In the genomic region with DNA sequence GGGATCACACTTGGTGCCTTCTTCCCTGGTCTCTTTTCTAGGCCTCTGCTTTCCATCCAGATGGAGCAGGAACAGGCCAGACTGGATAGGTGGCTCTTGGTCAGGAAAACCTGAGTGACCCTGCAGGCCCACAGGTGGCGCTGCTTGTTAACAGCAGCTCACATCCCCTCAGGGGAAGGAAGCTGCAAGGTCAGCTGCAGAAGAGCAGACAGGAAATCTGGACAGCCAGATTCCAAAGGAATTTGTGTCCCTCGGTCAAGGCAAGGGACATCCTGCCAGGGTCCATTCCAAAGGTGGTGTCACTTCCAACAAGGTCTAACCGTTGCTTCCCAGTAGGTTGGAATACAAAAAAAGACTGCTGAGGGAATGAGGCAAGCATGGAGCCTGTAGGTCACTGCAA, we compare ENCODE assay signal across 8 mouse cellular contexts. TPM values are rescaled to one million over a fixed set of nuclear protein-coding genes. Genes with fewer than 3 reads are reported as not detected.
A peak's percentile ranks its signal among the peaks of the same experiment; 100 is the strongest.
DNase-seq lines count a peak whose midpoint lies in the region; ATAC-seq and TF ChIP-seq lines count a peak whose summit lies in the region.

No protein-coding gene starts in this region.

- no peak overlapping the region for H3K9ac ChIP-seq in hindbrain, embryonic 12.5 days
- no peak overlapping the region for H3K9ac ChIP-seq in liver, embryonic 16.5 days (ENCODE audit: low read depth, low read length)

- peaks cover 10% of the 10 kb centered on the region for H3K36me3 ChIP-seq in hindbrain, embryonic 10.5 days
- 0 out of 2 replicates have a peak, but pooled peaks cover 3% of the 10 kb centered on the region for H3K36me3 ChIP-seq in hindbrain, embryonic 12.5 days
- H3K36me3 ChIP-seq in liver, embryonic 16.5 days (ENCODE audit: control insufficient read depth, insufficient read depth), result no peaks in the 10 kb centered on the region

- no peak overlapping the region for H3K4me2 ChIP-seq in hindbrain, embryonic 12.5 days (replicated peaks)
- H3K4me2 ChIP-seq in liver, embryonic 16.5 days (ENCODE audit: low read depth, low read length), result no peak overlapping the region

- 33% methylated on average over 3 of the region's 3 CpGs for WGBS in hindbrain, embryonic 10.5 days
- WGBS in hindbrain, embryonic 12.5 days, result 21% methylated on average over 3 of the region's 3 CpGs
- 14% methylated on average over 3 of the region's 3 CpGs for WGBS in liver, embryonic 16.5 days (ENCODE audit: insufficient replicate concordance)

- DNase-seq in hindbrain, embryonic 10.5 days (ENCODE audit: low spot score), result peak; percentile 43
- DNase-seq in brain, embryonic 14.5 days (ENCODE audit: low read depth), result peak; percentile 50
- DNase-seq in gastrocnemius, postnatal 10 days, result peak; percentile 57
- peak; percentile 33 for DNase-seq in hindlimb bud, embryonic 11.5 days (ENCODE audit: extremely low spot score, low read depth, low spot score)
- DNase-seq in ovary, postnatal 14 days (ENCODE audit: low spot score), result peak; percentile 43
- peak; percentile 83 for DNase-seq in urinary bladder, postnatal 14 days (ENCODE audit: low spot score)

- peak; percentile 38; the same call in 1 of the 2 replicates for TF ChIP-seq CTCF in brain, embryonic 14.5 days (IDR thresholded peaks at IDR 0.05; ENCODE audit: borderline replicate concordance, extremely low read depth, insufficient read depth, insufficient read length)

- H3K4me1 ChIP-seq in hindbrain, embryonic 10.5 days (replicated peaks), result peaks cover 13% of the 10 kb centered on the region; the same call in 1 of the 2 replicates
- no peaks in the 10 kb centered on the region for H3K4me1 ChIP-seq in hindbrain, embryonic 12.5 days
- peaks cover 4% of the 10 kb centered on the region; the same call in 1 of the 2 replicates for H3K4me1 ChIP-seq in liver, embryonic 16.5 days (ENCODE audit: control insufficient read depth, low read depth, low read length)

- H3K27me3 ChIP-seq in hindbrain, embryonic 10.5 days (ENCODE audit: insufficient read depth, poor library complexity, severe bottlenecking), result no peaks in the 10 kb centered on the region
- no peaks in the 10 kb centered on the region for H3K27me3 ChIP-seq in hindbrain, embryonic 12.5 days
- H3K27me3 ChIP-seq in liver, embryonic 16.5 days (ENCODE audit: control insufficient read depth, insufficient read depth, low read depth, low read length), result no peaks in the 10 kb centered on the region

- H3K27ac ChIP-seq in hindbrain, embryonic 10.5 days, result no peak overlapping the region
- no peak overlapping the region for H3K27ac ChIP-seq in hindbrain, embryonic 12.5 days
- H3K27ac ChIP-seq in liver, embryonic 16.5 days (ENCODE audit: low read length), result no peak overlapping the region

- H3K9me3 ChIP-seq in hindbrain, embryonic 10.5 days, result peaks cover 3% of the 10 kb centered on the region
- no peaks in the 10 kb centered on the region for H3K9me3 ChIP-seq in hindbrain, embryonic 12.5 days (replicated peaks)
- H3K9me3 ChIP-seq in liver, embryonic 16.5 days (replicated peaks; ENCODE audit: control insufficient read depth, low read length), result no peaks in the 10 kb centered on the region

- no peak for TF ChIP-seq POLR2A in brain, embryonic 14.5 days (IDR thresholded peaks at IDR 0.05; ENCODE audit: borderline replicate concordance, extremely low read depth, insufficient read depth, insufficient read length, poor library complexity, severe bottlenecking)

- no peak for ATAC-seq in hindbrain, embryonic 12.5 days (ENCODE audit: low FRiP score)
- ATAC-seq in liver, embryonic 16.5 days (ENCODE audit: low read depth), result peak; percentile 75

- no peak overlapping the region for H3K4me3 ChIP-seq in hindbrain, embryonic 10.5 days
- no peak overlapping the region for H3K4me3 ChIP-seq in hindbrain, embryonic 12.5 days
- H3K4me3 ChIP-seq in liver, embryonic 16.5 days (ENCODE audit: low read depth, low read length), result no peak overlapping the region

RNA-seq across cellular contexts. Expression of a gene that starts 50.8 kb away (rescaled TPM):
- 36.5 and 42.3 TPM in 2 replicates for polyA plus RNA-seq in hindbrain, embryonic 10.5 days (2016; fragmentation: Nextera tagmentation; extraction: Ambion mirVana)
- 75.1 and 80.2 TPM in 2 replicates for polyA plus RNA-seq in hindbrain, embryonic 12.5 days (2016; fragmentation: Nextera tagmentation; extraction: Ambion mirVana)
- 130 and 183 TPM in 2 replicates for polyA plus RNA-seq in brain, embryonic 14.5 days (2012; rRNA removed)
- 100 to 1,000 TPM; 108 to 144 TPM for total RNA-seq in gastrocnemius, postnatal 10 days (2021)
- polyA plus RNA-seq in liver, embryonic 16.5 days (2015; fragmentation: Nextera tagmentation; extraction: Ambion mirVana), result 8.1 and 8.3 TPM in 2 replicates

Comparison
In these comparisons a context has a peak if more than half of its experiments do, and no peak if none do; other contexts are left out.
1. DNase-seq: peak in every context shown above with its lines; median percentile 83 in urinary bladder, postnatal 14 days; 57 in gastrocnemius, postnatal 10 days; 50 in brain, embryonic 14.5 days; 43 in hindbrain, embryonic 10.5 days; 43 in ovary, postnatal 14 days; 33 in hindlimb bud, embryonic 11.5 days.